Mouse (Mus musculus): ENCODE measurements around the gene Stat4.

DNA sequence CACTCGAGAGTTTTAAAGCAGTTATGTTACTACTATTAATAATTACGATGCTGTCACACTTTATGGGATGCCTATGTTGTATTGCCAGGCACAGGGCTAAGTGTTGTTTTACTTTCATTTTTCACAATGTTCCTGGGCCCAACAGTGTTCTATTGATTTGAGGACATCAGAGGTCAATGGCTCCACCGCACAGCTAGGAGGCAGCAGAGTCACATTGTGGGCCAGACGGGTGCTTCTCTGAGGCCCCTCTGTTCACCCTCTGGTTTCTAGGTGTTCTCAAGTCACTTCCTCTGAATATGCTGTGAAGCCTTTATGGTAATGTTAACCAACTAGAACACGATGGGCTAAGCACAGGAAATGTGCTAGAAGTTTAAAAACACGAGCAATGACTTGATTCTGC, 113.5 kb downstream of the Stat4 start:
- TF ChIP-seq ZKSCAN1 (IDR thresholded peaks at IDR 0.05; ENCODE audit: borderline replicate concordance, low read depth, low read length): no peak
- peak; percentile 68 to 95 for TF ChIP-seq CTCF (conservative IDR thresholded peaks at IDR 0.05 in 1 of 2, IDR thresholded peaks at IDR 0.05 in 1 of 2; ENCODE audit: low read depth in 2 of 2, low read length in 2 of 2)
- TF ChIP-seq ETS1 (conservative IDR thresholded peaks at IDR 0.05; ENCODE audit: low read depth, low read length): no peak
- TF ChIP-seq E2F4 (IDR thresholded peaks at IDR 0.05; ENCODE audit: insufficient replicate concordance, low read depth, low read length): 0 out of 2 replicates have a peak, but pooled peaks have one; percentile 35
- no peak for TF ChIP-seq POLR2A (IDR thresholded peaks at IDR 0.05; ENCODE audit: low read depth, low read length)
- TF ChIP-seq UBTF (IDR thresholded peaks at IDR 0.05; ENCODE audit: low read depth, low read length): no peak
- no peak for TF ChIP-seq MAX (IDR thresholded peaks at IDR 0.05; ENCODE audit: low read length)
- TF ChIP-seq KAT2A (IDR thresholded peaks at IDR 0.05; ENCODE audit: insufficient replicate concordance, low read length): no peak
